Mouse (Mus musculus) heart, adult 18-20 months (tissue): ENCODE results near the gene Spsb2. TPM values are rescaled to one million over a fixed set of nuclear protein-coding genes. Genes with fewer than 3 reads are reported as not detected.

Experiments used
- DNase-seq, 2 experiments: peaks; one replicate each; pipeline ENCODE4 v3.0.0; 2021 to 2022; ENCODE audit warnings: mixed read lengths in 1 of 2
- total RNA-seq, 2 experiments: library from RNA; stranded (reverse); gene quantifications; 2 replicates each; pipeline ENCODE4 v1.2.3; 2021

Gene Spsb2
- total RNA-seq, 2 experiments from 2014 or later, result 2.7 to 3.0 TPM

DNA sequence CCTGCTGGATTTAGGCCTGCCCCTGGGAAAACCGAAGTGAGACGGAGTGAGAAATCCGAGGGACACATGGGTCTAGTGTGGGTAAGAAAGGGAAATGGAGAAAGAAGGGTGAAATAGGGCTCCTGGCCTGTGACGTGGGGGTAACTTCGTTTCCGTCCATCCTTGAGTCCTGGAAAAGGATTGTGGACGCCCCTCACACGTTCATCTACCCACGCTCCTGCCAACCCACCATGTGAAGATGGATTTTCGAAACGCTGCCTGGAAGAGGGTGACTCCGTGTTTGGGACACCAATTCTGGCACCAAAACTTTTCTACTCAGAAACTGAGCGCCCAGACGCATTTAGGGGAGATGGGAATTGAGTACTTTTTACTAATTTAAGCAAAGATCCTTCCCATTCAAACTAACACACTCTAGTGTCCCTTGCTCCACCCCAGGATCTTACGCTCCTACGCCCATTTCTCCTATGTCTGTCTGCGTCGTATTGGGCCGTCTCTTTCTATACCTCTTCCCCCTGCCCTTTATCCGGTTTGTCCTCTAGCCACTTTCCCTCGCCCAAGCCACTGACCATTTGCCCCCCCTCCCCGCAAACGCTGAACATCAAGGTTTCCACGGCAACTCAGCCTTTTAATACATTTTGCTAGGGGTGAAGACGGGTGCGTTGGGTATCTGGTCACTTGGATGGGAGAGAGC, 49.5 kb downstream of the Spsb2 start:
- DNase-seq, result no peak

DNA sequence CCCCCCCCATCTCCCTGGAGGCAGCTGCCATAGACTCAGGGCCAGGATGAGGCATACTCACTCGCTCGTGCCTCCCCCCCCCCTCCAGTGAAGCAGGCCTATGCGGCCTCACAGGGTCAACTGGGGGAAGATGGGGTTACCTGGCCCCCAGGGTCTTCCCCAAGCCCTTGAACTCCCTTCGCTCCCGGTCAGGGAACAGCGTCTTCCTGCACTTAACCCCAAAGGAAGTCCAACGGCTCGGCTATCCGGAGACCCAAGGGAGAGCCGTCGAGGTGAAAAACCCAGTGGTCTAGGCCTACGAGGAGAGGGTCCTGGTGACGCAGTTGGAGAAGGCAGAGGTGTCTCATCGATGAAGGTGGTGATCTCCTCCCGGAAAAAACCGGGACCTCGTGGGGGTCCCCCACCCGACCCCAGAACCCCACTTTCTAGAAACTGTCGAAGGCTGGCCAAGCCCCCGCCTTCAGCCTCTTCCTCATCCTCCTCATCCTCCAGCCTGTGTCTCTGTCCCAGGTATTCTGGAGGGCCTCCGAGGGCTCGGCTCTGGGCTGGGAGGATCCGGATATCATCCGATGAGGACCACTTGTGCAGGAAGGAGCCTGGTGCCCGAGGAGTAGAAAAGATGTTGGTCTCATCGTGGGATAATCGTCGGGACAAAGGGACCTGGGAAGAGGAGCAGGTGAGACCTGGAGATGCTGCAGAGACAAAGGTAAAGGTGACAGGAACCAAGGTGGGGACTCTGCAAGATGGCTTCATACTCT, 50.3 kb downstream of the Spsb2 start:
- no peak for DNase-seq

GRCm38 (mm10) chr6:124859725-124860124, 51.3 kb downstream of the Spsb2 start:
- peak; percentile 83 to 94 for DNase-seq

Other genes starting within 250 kb of the Spsb2 start
- gene C1rb, start 238.4 kb upstream of the Spsb2 start, total RNA-seq, result 1 to 10 TPM; 1.9 TPM
- under 1 TPM; 0.57 to 0.90 TPM for gene C1s2, start 172.6 kb upstream of the Spsb2 start, total RNA-seq
- gene Lpcat3, start 145.6 kb upstream of the Spsb2 start, total RNA-seq, result 10 to 100 TPM; 37.3 to 38.3 TPM
- gene Emg1, start 96.5 kb upstream of the Spsb2 start, total RNA-seq, result 10 to 100 TPM; 78.1 to 80.8 TPM
- gene Phb2, start 96.3 kb upstream of the Spsb2 start, total RNA-seq, result 100 to 1,000 TPM; 277 to 319 TPM
- gene Ptpn6, start 69.9 kb upstream of the Spsb2 start, total RNA-seq, result 10 to 100 TPM in 1 of 2 experiments, 1 to 10 TPM in 1; 3.0 to 12.9 TPM
- 100 to 1,000 TPM; 277 to 290 TPM for gene Grcc10, start 67.3 kb upstream of the Spsb2 start, total RNA-seq
- gene Gm45234, start 52.6 kb upstream of the Spsb2 start, total RNA-seq, result not detected
- gene Atn1, start 52.1 kb upstream of the Spsb2 start, total RNA-seq, result 10 to 100 TPM; 41.1 to 46.9 TPM
- gene Eno2, start 39.0 kb upstream of the Spsb2 start, total RNA-seq, result 1 to 10 TPM; 2.5 to 2.7 TPM
- gene Lrrc23, start 28.9 kb upstream of the Spsb2 start, total RNA-seq, result under 1 TPM; 0.55 to 0.82 TPM
- 1,000 to 10,000 TPM in 1 of 2 experiments, 100 to 1,000 TPM in 1; 897 to 1,017 TPM for gene Tpi1, start 5.6 kb downstream of the Spsb2 start, total RNA-seq
- gene Usp5, start 20.8 kb downstream of the Spsb2 start, total RNA-seq, result 10 to 100 TPM; 74.6 to 78.6 TPM
- gene Cdca3, start 20.9 kb downstream of the Spsb2 start, total RNA-seq, result under 1 TPM; 0.54 to 0.55 TPM
- 10 to 100 TPM; 14.1 to 14.6 TPM for gene Gnb3, start 31.6 kb downstream of the Spsb2 start, total RNA-seq
- gene P3h3, start 49.1 kb downstream of the Spsb2 start, total RNA-seq, result 1 to 10 TPM; 8.2 to 8.3 TPM
- gene Gpr162, start 55.3 kb downstream of the Spsb2 start, total RNA-seq, result under 1 TPM; 0.36 to 0.84 TPM
- 1 to 10 TPM in 1 of 2 experiments, under 1 TPM in 1; 0.50 to 3.7 TPM for gene Cd4, start 79.6 kb downstream of the Spsb2 start, total RNA-seq
- under 1 TPM; 0.23 to 0.35 TPM for gene Lag3, start 103.0 kb downstream of the Spsb2 start, total RNA-seq
- gene Ptms, start 111.4 kb downstream of the Spsb2 start, total RNA-seq, result 100 to 1,000 TPM; 135 to 139 TPM
- gene Mlf2, start 122.7 kb downstream of the Spsb2 start, total RNA-seq, result 100 to 1,000 TPM; 185 to 191 TPM
- gene Cops7a, start 156.9 kb downstream of the Spsb2 start, total RNA-seq, result 100 to 1,000 TPM in 1 of 2 experiments, 10 to 100 TPM in 1; 94.3 to 102 TPM
- under 1 TPM; 0.62 to 0.80 TPM for gene Pianp, start 188.0 kb downstream of the Spsb2 start, total RNA-seq
- 10 to 100 TPM; 20.5 to 20.6 TPM for gene Zfp384, start 200.5 kb downstream of the Spsb2 start, total RNA-seq
- gene Ing4, start 231.1 kb downstream of the Spsb2 start, total RNA-seq, result 10 to 100 TPM; 22.4 to 26.6 TPM
- gene Acrbp, start 241.0 kb downstream of the Spsb2 start, total RNA-seq, result 1 to 10 TPM in 1 of 2 experiments, under 1 TPM in 1; 0.99 to 2.7 TPM